Mouse (Mus musculus) heart, embryonic 14.5 days (tissue): Measurements from ENCODE around the gene Rasgrf2. TPM values are rescaled to one million over a fixed set of nuclear protein-coding genes. Genes with fewer than 3 reads are reported as not detected.

Experiments
- ATAC-seq: fragments of 200-750 bp; cut with Nextera tagmentation; 2 replicates; pipeline ENCODE4 v1.8.0; 2017; ENCODE audit warnings: low read depth, moderate TSS enrichment; ENCODE audit not compliant: insufficient number of reproducible peaks, insufficient read depth, low FRiP score
- H3K27ac ChIP-seq, 2 experiments: fragments of 200-500 bp in 1 of 2; fragments of 300-500 bp in 1 of 2; sonication (generic) in 1 of 2; replicated peaks in 1 of 2; 2 replicates each; pipeline ENCODE4 v1.5.1; 2012 to 2014; ENCODE audit warnings: low read depth in 2 of 2, low read length in 2 of 2, control low read depth in 1 of 2, mild to moderate bottlenecking in 1 of 2, mixed read lengths in 1 of 2; ENCODE audit not compliant: control insufficient read depth in 1 of 2, insufficient read depth in 1 of 2
- H3K27me3 ChIP-seq: fragments of 300-500 bp; sonication (generic); 2 replicates; pipeline ENCODE4 v1.6.1; 2014; ENCODE audit warnings: mild to moderate bottlenecking, low read length, control low read depth; ENCODE audit not compliant: control insufficient read depth, insufficient read depth
- H3K36me3 ChIP-seq: fragments of 300-500 bp; sonication (generic); 2 replicates; pipeline ENCODE4 v1.6.1; 2014; ENCODE audit warnings: mild to moderate bottlenecking, control low read depth, low read length, mixed read lengths; ENCODE audit not compliant: control insufficient read depth, insufficient read depth
- H3K4me1 ChIP-seq, 2 experiments: fragments of 200-500 bp in 1 of 2; fragments of 300-500 bp in 1 of 2; sonication (generic) in 1 of 2; 2 replicates each; pipeline ENCODE4 v1.6.1; 2012 to 2014; ENCODE audit warnings: low read length in 2 of 2, control low read depth in 1 of 2, mixed read lengths in 1 of 2; ENCODE audit not compliant: control insufficient read depth in 2 of 2, insufficient read depth in 2 of 2
- H3K4me2 ChIP-seq: fragments of 300-500 bp; sonication (generic); 2 replicates; pipeline ENCODE4 v1.6.1; 2014; ENCODE audit warnings: mild to moderate bottlenecking, low read length
- H3K4me3 ChIP-seq, 2 experiments: fragments of 200-500 bp in 1 of 2; fragments of 300-500 bp in 1 of 2; sonication (generic) in 1 of 2; 2 replicates each; pipeline ENCODE4 v1.5.1; 2012 to 2014; ENCODE audit warnings: low read length in 2 of 2, mild to moderate bottlenecking in 2 of 2, control low read depth in 1 of 2, low read depth in 1 of 2, moderate library complexity in 1 of 2; ENCODE audit not compliant: control insufficient read depth in 1 of 2, insufficient read depth in 1 of 2
- H3K9ac ChIP-seq: fragments of 300-500 bp; sonication (generic); 2 replicates; pipeline ENCODE4 v1.6.1; 2014; ENCODE audit warnings: mild to moderate bottlenecking, low read length
- H3K9me3 ChIP-seq: fragments of 300-500 bp; sonication (generic); 2 replicates; pipeline ENCODE4 v1.6.1; 2016; ENCODE audit warnings: low read length, control low read depth; ENCODE audit not compliant: control insufficient read depth
- WGBS: fragments of 180-500 bp; shearing (Covaris S2); extraction: QIAGEN DNeasy Blood & Tissue Kit; methylation state at CpG from one replicate; pipeline ENCODE4 v1.1.7; 2014; 5-methylcytosine and 5-hydroxymethylcytosine counted together
- polyA plus RNA-seq: library from polyadenylated mRNA; unstranded; fragments of >200 nt; fragmentation: Nextera tagmentation; extraction: Ambion mirVana; gene quantifications from 2 replicates; pipeline ENCODE4 v1.2.1, GENCODE M21; 2014

The Rasgrf2 gene
- polyA plus RNA-seq, 1 experiment from 2014 or later: 0.46 TPM

- H3K4me3 ChIP-seq: no peak overlapping the region
- no peak for ATAC-seq
- no peak overlapping the region for H3K4me2 ChIP-seq
- H3K9ac ChIP-seq: no peak overlapping the region
- no peaks in the 10 kb centered on the region for H3K9me3 ChIP-seq
- H3K36me3 ChIP-seq: no peaks in the 10 kb centered on the region
- peaks cover 9 to 20% of the 10 kb centered on the region in 2 experiments for H3K4me1 ChIP-seq
- peak overlapping the region; percentile 53 to 71; a peak in 3 of 4 replicates for H3K27ac ChIP-seq
- H3K27me3 ChIP-seq: no peaks in the 10 kb centered on the region
Measured at GRCm38 (mm10) chr13:91911652-91912051, 219.8 kb downstream of the Rasgrf2 start.

GRCm38 (mm10) chr13:91911211-91911610, 220.2 kb downstream of the Rasgrf2 start:
- Histone ChIP-seq H3K27me3 (no peaks in the 10 kb centered on the region), H3K9ac (no peak overlapping the region), H3K9me3 (no peaks in the 10 kb centered on the region), H3K4me2 (no peak overlapping the region), H3K4me3 (no peak overlapping the region), H3K36me3 (no peaks in the 10 kb centered on the region), H3K27ac (peak overlapping the region in 1 of 2 experiments; percentile 53; a peak in 2 of 4 replicates), H3K4me1 (peaks cover 9 to 20% of the 10 kb centered on the region in 2 experiments)
- ATAC-seq: no peak

- peaks cover 7 to 12% of the 10 kb centered on the region in 2 experiments for H3K4me1 ChIP-seq
- H3K36me3 ChIP-seq: no peaks in the 10 kb centered on the region
- H3K4me3 ChIP-seq: no peak overlapping the region
- H3K9ac ChIP-seq: no peak overlapping the region
- no peak for ATAC-seq
- 40% methylated on average over 10 of the region's 10 CpGs for WGBS
- H3K9me3 ChIP-seq: no peaks in the 10 kb centered on the region
- no peak overlapping the region for H3K4me2 ChIP-seq
- no peaks in the 10 kb centered on the region for H3K27me3 ChIP-seq
- H3K27ac ChIP-seq: no peak overlapping the region
Measured at GRCm38 (mm10) chr13:91908202-91908980, 223.1 kb downstream of the Rasgrf2 start.

- H3K9ac ChIP-seq: no peak overlapping the region
Measured at GRCm38 (mm10) chr13:91906338-91906737, 225.1 kb downstream of the Rasgrf2 start.

DNA sequence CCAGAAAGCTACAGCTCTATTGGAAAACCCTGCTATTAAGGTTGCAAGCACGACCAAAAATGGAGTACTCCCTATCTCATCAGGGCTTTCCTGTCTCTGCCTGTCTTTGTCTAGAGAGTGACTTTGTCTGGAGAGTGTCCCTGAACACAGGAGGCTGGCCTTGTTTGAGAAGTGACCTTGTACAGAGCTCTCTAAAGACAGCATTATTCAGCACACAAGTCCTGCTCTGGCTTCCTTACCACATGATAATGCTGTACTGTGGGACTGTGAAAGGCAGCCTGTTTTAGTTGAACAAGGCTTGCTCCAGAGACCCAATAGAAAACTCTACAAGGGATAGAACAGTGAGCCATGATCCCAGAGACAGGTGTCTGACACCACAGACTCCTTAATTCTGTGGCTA, 235.0 kb downstream of the Rasgrf2 start:
- H3K4me2 ChIP-seq: no peak overlapping the region
- H3K4me1 ChIP-seq: peaks cover 2 to 8% of the 10 kb centered on the region in 2 experiments
- ATAC-seq: no peak
- no peaks in the 10 kb centered on the region for H3K36me3 ChIP-seq
- no peak overlapping the region for H3K4me3 ChIP-seq
- H3K9ac ChIP-seq: no peak overlapping the region
- 6% methylated on average over 1 of the region's 1 CpGs for WGBS
- peak overlapping the region; percentile 64 to 72 for H3K27ac ChIP-seq
- peaks cover 7% of the 10 kb centered on the region for H3K9me3 ChIP-seq
- H3K27me3 ChIP-seq: no peaks in the 10 kb centered on the region

More at GRCm38 (mm10) chr13:91906338-91906737, 225.1 kb downstream of the Rasgrf2 start:
- no peak overlapping the region for H3K27ac ChIP-seq
- H3K9me3 ChIP-seq: no peaks in the 10 kb centered on the region
- peaks cover 5 to 9% of the 10 kb centered on the region in 2 experiments for H3K4me1 ChIP-seq
- ATAC-seq: no peak
- no peak overlapping the region for H3K4me3 ChIP-seq
- no peak overlapping the region for H3K4me2 ChIP-seq
- WGBS: 76% methylated on average over 3 of the region's 3 CpGs
- no peaks in the 10 kb centered on the region for H3K36me3 ChIP-seq
- H3K27me3 ChIP-seq: no peaks in the 10 kb centered on the region

GRCm38 (mm10) chr13:91893132-91893531, 238.3 kb downstream of the Rasgrf2 start:
- H3K9ac ChIP-seq: no peak overlapping the region
- H3K4me3 ChIP-seq: no peak overlapping the region
- H3K36me3 ChIP-seq: no peaks in the 10 kb centered on the region
- ATAC-seq: no peak
- no peak overlapping the region for H3K27ac ChIP-seq
- WGBS: 67% methylated on average over 6 of the region's 6 CpGs
- H3K4me2 ChIP-seq: no peak overlapping the region
- H3K27me3 ChIP-seq: no peaks in the 10 kb centered on the region
- H3K9me3 ChIP-seq: no peaks in the 10 kb centered on the region
- H3K4me1 ChIP-seq: peaks cover 2 to 8% of the 10 kb centered on the region in 2 experiments

DNA sequence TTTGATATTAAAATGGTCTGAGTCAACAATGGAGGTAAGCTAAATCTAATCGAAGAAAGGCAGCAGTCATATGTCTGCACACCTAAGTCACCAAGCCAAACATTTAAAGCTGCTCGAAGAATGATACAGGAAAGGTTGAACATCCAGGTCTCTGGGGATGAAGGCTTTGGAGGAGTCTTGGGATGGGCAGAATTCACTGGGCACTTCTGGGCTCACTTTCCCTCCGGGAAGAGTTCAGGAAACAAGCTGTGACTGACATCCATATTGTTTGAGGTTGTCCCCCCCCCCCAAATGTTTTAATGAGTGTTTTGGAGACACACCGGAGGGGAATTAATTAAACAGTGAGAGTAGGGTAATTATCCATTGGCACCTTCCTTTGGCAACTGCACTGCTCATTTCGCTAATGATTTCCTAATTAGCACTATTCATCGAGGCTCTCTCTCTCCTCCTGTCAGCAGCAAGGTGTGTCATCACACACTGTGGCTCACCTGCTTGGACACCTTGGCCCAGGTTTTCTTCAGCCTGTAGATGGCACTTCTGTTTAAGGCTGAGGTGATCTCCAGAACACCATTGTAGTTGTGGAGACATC, 241.3 kb downstream of the Rasgrf2 start:
- Histone ChIP-seq H3K27me3 (no peaks in the 10 kb centered on the region), H3K4me3 (no peak overlapping the region), H3K9me3 (no peaks in the 10 kb centered on the region), H3K9ac (no peak overlapping the region), H3K4me1 (no peaks in the 10 kb centered on the region), H3K27ac (no peak overlapping the region), H3K36me3 (no peaks in the 10 kb centered on the region), H3K4me2 (no peak overlapping the region)
- ATAC-seq: no peak
- 87% methylated on average over 6 of the region's 6 CpGs for whole genome bisulfite sequencing
